Mouse (Mus musculus): ENCODE results near the gene Sdk2. TPM values are rescaled to one million over a fixed set of nuclear protein-coding genes. Genes with fewer than 3 reads are reported as not detected.

The Sdk2 gene
- polyA plus RNA-seq, 1 experiment from 2014 or later, result 0.66 TPM

GRCm38 (mm10) chr11:113784656-113785396, 282.0 kb downstream of the Sdk2 start:
- no peak overlapping the region for H3K9ac ChIP-seq (ENCODE audit: low read depth, low read length)
- no peak for TF ChIP-seq CTCF (IDR thresholded peaks at IDR 0.05; ENCODE audit: low read depth)
- H3K9me3 ChIP-seq (ENCODE audit: control insufficient read depth), result no peaks in the 10 kb centered on the region
- no peak overlapping the region for H3K4me2 ChIP-seq (replicated peaks; ENCODE audit: low read depth)
- H3K4me3 ChIP-seq (ENCODE audit: low read depth, low read length), result no peak overlapping the region
- H3K4me1 ChIP-seq (replicated peaks; ENCODE audit: control insufficient read depth, insufficient read depth, low read length), result no peaks in the 10 kb centered on the region
- WGBS, result 69% methylated on average over 2 of the region's 2 CpGs
- H3K27ac ChIP-seq (ENCODE audit: low read depth, low read length), result no peak overlapping the region
- no peaks in the 10 kb centered on the region for H3K27me3 ChIP-seq (replicated peaks; ENCODE audit: control insufficient read depth, insufficient read depth, low read length)
- no peak for ATAC-seq
- H3K36me3 ChIP-seq (ENCODE audit: control insufficient read depth, insufficient read depth), result no peaks in the 10 kb centered on the region

- Histone ChIP-seq H3K9ac (ENCODE audit: low read depth, low read length) (no peak overlapping the region), H3K36me3 (ENCODE audit: control insufficient read depth, insufficient read depth) (no peaks in the 10 kb centered on the region), H3K27me3 (replicated peaks; ENCODE audit: control insufficient read depth, insufficient read depth, low read length) (no peaks in the 10 kb centered on the region), H3K4me2 (replicated peaks; ENCODE audit: low read depth) (no peak overlapping the region), H3K9me3 (ENCODE audit: control insufficient read depth) (no peaks in the 10 kb centered on the region), H3K27ac (ENCODE audit: low read depth, low read length) (no peak overlapping the region), H3K4me3 (ENCODE audit: low read depth, low read length) (no peak overlapping the region), H3K4me1 (replicated peaks; ENCODE audit: control insufficient read depth, insufficient read depth, low read length) (peaks cover 7% of the 10 kb centered on the region)
- no peak for TF ChIP-seq CTCF (IDR thresholded peaks at IDR 0.05; ENCODE audit: low read depth)
- no peak for ATAC-seq
- WGBS, result 89% methylated on average over 2 of the region's 2 CpGs
Observed at GRCm38 (mm10) chr11:113782496-113782895, 284.4 kb downstream of the Sdk2 start.

GRCm38 (mm10) chr11:113782006-113782405, 284.8 kb downstream of the Sdk2 start:
- Histone ChIP-seq H3K9me3 (ENCODE audit: control insufficient read depth) (no peaks in the 10 kb centered on the region), H3K27me3 (replicated peaks; ENCODE audit: control insufficient read depth, insufficient read depth, low read length) (no peaks in the 10 kb centered on the region), H3K27ac (ENCODE audit: low read depth, low read length) (no peak overlapping the region), H3K9ac (ENCODE audit: low read depth, low read length) (no peak overlapping the region), H3K4me1 (replicated peaks; ENCODE audit: control insufficient read depth, insufficient read depth, low read length) (peaks cover 9% of the 10 kb centered on the region), H3K4me2 (replicated peaks; ENCODE audit: low read depth) (no peak overlapping the region), H3K36me3 (ENCODE audit: control insufficient read depth, insufficient read depth) (no peaks in the 10 kb centered on the region), H3K4me3 (ENCODE audit: low read depth, low read length) (no peak overlapping the region)
- no peak for TF ChIP-seq CTCF (IDR thresholded peaks at IDR 0.05; ENCODE audit: low read depth)
- no peak for ATAC-seq
- WGBS, result 55% methylated on average over 2 of the region's 2 CpGs

- no peak overlapping the region for H3K4me3 ChIP-seq (ENCODE audit: low read depth, low read length)
- ATAC-seq, result no peak
- no peak overlapping the region for H3K9ac ChIP-seq (ENCODE audit: low read depth, low read length)
- H3K36me3 ChIP-seq (ENCODE audit: control insufficient read depth, insufficient read depth), result no peaks in the 10 kb centered on the region
- no peaks in the 10 kb centered on the region for H3K9me3 ChIP-seq (ENCODE audit: control insufficient read depth)
- no peak overlapping the region for H3K27ac ChIP-seq (ENCODE audit: low read depth, low read length)
- H3K4me2 ChIP-seq (replicated peaks; ENCODE audit: low read depth), result no peak overlapping the region
- 31% methylated on average over 6 of the region's 6 CpGs for WGBS
- no peaks in the 10 kb centered on the region for H3K27me3 ChIP-seq (replicated peaks; ENCODE audit: control insufficient read depth, insufficient read depth, low read length)
- no peak for TF ChIP-seq CTCF (IDR thresholded peaks at IDR 0.05; ENCODE audit: low read depth)
- H3K4me1 ChIP-seq (replicated peaks; ENCODE audit: control insufficient read depth, insufficient read depth, low read length), result peaks cover 9% of the 10 kb centered on the region
Observed at GRCm38 (mm10) chr11:113779680-113780041, 287.2 kb downstream of the Sdk2 start.

GRCm38 (mm10) chr11:113778733-113779679, 287.8 kb downstream of the Sdk2 start:
- no peak overlapping the region for H3K4me3 ChIP-seq (ENCODE audit: low read depth, low read length)
- H3K4me2 ChIP-seq (replicated peaks; ENCODE audit: low read depth), result no peak overlapping the region
- ATAC-seq, result peak; percentile 56; the same call in 1 of the 2 replicates
- H3K27ac ChIP-seq (ENCODE audit: low read depth, low read length), result no peak overlapping the region
- H3K36me3 ChIP-seq (ENCODE audit: control insufficient read depth, insufficient read depth), result no peaks in the 10 kb centered on the region
- 50% methylated on average over 20 of the region's 20 CpGs for WGBS
- H3K9ac ChIP-seq (ENCODE audit: low read depth, low read length), result no peak overlapping the region
- H3K27me3 ChIP-seq (replicated peaks; ENCODE audit: control insufficient read depth, insufficient read depth, low read length), result no peaks in the 10 kb centered on the region
- TF ChIP-seq CTCF (IDR thresholded peaks at IDR 0.05; ENCODE audit: low read depth), result peak; percentile 10; the same call in 1 of the 2 replicates
- H3K4me1 ChIP-seq (replicated peaks; ENCODE audit: control insufficient read depth, insufficient read depth, low read length), result peaks cover 9% of the 10 kb centered on the region
- no peaks in the 10 kb centered on the region for H3K9me3 ChIP-seq (ENCODE audit: control insufficient read depth)

- Histone ChIP-seq H3K4me2 (replicated peaks; ENCODE audit: low read depth) (no peak overlapping the region; the same call in 1 of the 2 replicates), H3K27ac (ENCODE audit: low read depth, low read length) (no peak overlapping the region), H3K4me3 (ENCODE audit: low read depth, low read length) (no peak overlapping the region), H3K9ac (ENCODE audit: low read depth, low read length) (no peak overlapping the region), H3K9me3 (ENCODE audit: control insufficient read depth) (no peaks in the 10 kb centered on the region), H3K36me3 (ENCODE audit: control insufficient read depth, insufficient read depth) (no peaks in the 10 kb centered on the region), H3K27me3 (replicated peaks; ENCODE audit: control insufficient read depth, insufficient read depth, low read length) (no peaks in the 10 kb centered on the region), H3K4me1 (replicated peaks; ENCODE audit: control insufficient read depth, insufficient read depth, low read length) (peaks cover 9% of the 10 kb centered on the region)
- TF ChIP-seq CTCF (IDR thresholded peaks at IDR 0.05; ENCODE audit: low read depth), result no peak
- ATAC-seq, result no peak
- WGBS, result 34% methylated on average over 8 of the region's 8 CpGs
Observed at GRCm38 (mm10) chr11:113777878-113778464, 288.9 kb downstream of the Sdk2 start.
